Mouse (Mus musculus) mature B cell (primary cell): ENCODE measurements around the gene Clic1.

Experiments
- in situ Hi-C: fragments of 300-500 bp; cut with MboI; formaldehyde crosslinking; loops from 2 replicates; pipeline ENCODE4 v1.14.3; 2019

Clic1 gene

GRCm38 (mm10) chr17:35044904-35045806 lies 4.6 kb upstream of the Clic1 start:
- in situ Hi-C loops, result no loop called here

GRCm38 (mm10) chr17:35045807-35046680 lies 3.7 kb upstream of the Clic1 start:
- in situ Hi-C loops, result no loop called here

DNA sequence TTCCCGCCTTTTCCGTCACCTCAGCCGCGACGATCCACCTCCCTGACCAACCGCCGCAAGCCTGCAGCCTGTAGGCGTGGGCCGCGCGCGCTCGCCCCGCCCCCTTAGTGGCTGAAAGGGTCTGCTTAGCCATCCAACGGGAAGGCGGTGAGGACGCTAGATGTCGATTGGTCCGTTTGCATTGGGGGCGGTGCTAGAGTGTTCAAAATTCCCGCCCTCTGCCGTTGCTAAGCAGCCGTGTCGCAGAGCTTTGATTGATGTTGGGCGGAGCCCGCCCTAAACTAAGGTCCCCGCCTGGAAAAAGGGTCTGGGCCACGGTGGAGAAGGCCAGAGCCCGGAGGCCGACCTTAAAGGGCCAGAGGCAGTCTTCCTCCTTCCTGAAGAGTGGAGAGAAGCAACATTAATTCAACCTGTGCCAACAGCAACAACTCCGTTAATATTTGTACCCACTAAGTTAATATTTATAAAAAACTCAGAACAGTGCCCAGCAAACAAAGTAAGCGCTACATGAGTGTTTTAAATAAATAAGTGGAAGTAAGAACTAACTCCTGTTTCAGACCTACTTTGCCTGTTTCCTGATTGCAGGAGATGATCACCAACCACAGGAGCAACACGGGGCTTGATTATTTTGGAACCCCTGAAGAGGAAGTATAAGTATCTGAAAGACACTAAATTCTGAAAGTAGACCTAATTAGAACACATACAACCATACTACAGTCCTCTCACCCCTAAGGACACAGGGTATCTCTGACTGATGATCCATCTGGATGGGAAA lies 2.9 kb upstream of the Clic1 start, which contains the start of gene Msh5:
Gene Msh5, minus strand, starts transcription at position 65 of the 775 bp plus-strand sequence.
- in situ Hi-C loops, result no loop called here

DNA sequence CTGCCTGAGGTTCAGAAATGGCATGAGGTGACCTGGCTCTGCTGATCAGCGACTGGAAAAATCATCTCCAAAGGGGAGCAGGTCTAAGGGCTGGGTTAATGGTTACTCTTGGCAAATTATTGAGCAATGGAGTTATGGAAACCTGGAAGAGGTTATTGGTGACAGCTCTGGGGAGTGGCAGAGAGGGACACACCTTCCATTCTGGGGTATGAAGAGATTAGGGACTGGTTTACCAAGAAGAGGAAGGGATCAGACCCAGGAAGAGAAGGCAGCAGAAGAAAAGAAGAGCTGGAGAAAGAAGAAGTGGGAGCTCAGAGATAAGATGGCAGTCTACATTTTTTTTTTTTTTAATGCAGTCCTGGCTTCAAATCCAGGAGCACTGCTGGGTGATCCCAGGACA lies 2.1 kb upstream of the Clic1 start:
- in situ Hi-C loops, result no loop called here

DNA sequence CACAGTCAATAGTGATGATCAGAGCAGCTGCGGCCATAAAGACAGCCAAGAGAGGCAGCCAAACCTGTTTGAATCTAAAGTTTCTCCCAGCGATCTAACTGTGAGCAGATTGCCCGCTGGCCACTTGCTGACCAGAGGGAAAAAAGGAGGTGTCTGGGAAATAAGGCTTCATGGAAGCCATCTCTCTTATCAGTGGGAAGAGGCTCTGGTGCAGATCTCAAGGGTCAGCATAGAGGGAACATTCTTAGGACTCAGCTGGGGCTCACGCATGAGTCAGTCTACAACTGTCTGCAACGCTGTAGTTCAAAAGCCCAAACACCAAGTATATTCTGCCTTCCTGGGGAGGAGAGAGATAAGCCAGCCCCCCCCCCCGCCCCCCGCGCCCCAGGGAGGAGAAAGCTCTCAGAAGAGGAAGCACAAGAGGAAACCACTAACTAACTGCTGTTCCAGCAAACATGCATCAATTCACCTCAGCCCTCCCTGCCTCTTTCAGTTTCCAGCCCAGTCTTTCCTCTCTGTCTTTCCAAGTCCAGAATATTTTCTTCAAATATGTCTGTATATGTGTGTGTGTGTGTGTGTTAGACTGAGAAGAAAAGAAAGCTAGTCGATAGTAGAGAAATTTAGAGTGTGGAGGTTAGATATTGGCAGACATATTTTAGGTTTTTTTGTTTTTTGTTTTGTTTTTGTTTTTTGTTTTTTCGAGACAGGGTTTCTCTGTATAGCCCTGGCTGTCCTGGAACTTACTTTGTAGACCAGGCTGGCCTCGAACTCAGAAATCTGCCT lies 1.4 kb upstream of the Clic1 start:
- in situ Hi-C loops, result no loop called here

- in situ Hi-C loops, result no loop called here
Measured at GRCm38 (mm10) chr17:35048932-35049440, 780 bp upstream of the Clic1 start.

DNA sequence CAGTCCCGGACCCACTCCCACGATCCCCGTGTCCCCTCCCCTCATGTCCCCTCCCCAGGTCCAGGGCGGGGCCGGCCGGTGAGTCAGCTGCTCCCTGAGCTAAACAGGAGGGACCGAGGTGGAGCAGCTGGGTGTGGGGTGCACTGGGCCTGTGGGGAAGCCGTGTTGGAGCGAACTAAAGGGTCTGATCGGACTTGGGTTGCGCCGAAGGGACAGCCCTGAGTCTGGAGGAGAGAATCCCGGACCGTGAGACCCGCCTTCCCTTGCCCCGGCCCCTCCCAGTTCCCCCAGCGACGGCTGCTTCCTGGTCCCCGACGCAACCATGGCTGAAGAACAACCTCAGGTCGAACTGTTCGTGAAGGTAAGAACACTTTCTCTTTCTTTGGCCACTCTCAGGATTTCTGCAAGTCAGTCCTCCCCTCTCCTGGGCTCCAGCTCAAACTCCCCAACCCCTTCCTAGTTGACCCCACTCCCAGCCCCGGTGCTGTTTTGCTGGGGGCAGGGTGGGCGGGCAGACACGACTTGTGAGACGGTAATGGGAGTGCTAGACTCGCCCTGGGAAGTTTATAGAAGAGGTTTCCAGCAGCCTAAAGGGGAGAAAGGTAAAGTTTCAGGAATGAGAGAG lies 472 bp downstream of the Clic1 start:
- in situ Hi-C loops, result loop anchor here (10.0 kb wide), 1 partner anchor 45 kb away; the partner anchor contains the start of gene Vars

GRCm38 (mm10) chr17:35051156-35052086 lies 1.7 kb downstream of the Clic1 start:
- in situ Hi-C loops, result loop anchor here (10.0 kb wide), 1 partner anchor 47 kb away; the partner anchor contains the start of gene Vars

DNA sequence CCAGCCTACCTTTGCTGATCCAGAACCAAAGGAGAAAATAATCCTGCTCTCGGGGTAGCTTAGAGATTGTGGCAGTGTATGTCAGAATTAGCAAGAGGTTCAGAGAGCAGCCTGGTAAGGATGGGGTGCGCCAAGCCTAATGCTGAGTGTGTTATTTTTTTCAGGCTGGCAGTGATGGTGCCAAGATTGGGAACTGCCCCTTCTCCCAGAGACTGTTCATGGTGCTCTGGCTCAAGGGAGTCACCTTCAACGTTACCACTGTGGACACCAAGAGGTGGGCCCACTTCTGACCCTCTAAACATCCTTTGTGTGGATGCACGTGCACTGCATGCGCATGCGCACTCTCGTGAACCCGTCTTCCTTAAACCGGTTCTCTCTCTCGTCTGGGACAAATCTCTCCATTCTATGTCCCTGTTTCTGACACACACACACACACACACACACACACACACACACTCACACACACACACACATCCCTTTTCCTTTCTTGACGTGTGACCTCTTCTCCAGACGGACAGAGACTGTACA lies 2.6 kb downstream of the Clic1 start:
- in situ Hi-C loops, result loop anchor here (10.0 kb wide), 1 partner anchor 48 kb away; the partner anchor contains the start of gene Vars

GRCm38 (mm10) chr17:35055691-35056495 lies 6.1 kb downstream of the Clic1 start:
- in situ Hi-C loops, result loop anchor here (10.0 kb wide), 1 partner anchor 51 kb away; the partner anchor contains the start of gene Vars

GRCm38 (mm10) chr17:35057090-35057489 lies 7.3 kb downstream of the Clic1 start:
- in situ Hi-C loops, result loop anchor here (10.0 kb wide), 1 partner anchor 52 kb away; the partner anchor contains the start of gene Vars

DNA sequence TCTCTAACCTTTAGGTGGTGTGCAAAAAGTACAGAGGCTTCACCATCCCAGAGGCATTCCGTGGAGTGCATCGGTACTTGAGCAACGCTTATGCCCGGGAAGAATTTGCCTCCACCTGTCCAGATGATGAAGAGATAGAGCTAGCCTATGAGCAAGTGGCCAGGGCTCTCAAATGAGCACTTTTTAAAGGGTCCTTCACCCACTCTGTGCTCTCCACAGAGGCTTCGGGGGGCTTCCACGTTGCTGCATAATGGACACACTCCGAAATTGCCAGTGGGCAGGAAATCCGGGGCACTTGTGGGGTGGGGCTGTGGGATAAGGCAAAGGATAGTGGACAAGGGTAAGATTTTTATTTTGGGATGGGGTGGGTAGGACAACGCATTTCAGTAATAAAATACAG lies 8.6 kb downstream of the Clic1 start:
- in situ Hi-C loops, result loop anchor here (10.0 kb wide), 1 partner anchor 54 kb away; the partner anchor contains the start of gene Vars

- in situ Hi-C loops, result loop anchor here (10.0 kb wide), 1 partner anchor 54 kb away; the partner anchor contains the start of gene Vars
Measured at GRCm38 (mm10) chr17:35058911-35059892, 9.4 kb downstream of the Clic1 start, which contains the start of gene Ddah2. TSS of gene Ddah2 (plus strand) at chr17:35059035.

- in situ Hi-C loops, result loop anchor here (5.0 kb wide), 1 partner anchor 38 kb away; no protein-coding TSS in a partner anchor
Measured at GRCm38 (mm10) chr17:35060071-35060470, 10.3 kb downstream of the Clic1 start.

- in situ Hi-C loops, result loop anchor here (5.0 kb wide), 1 partner anchor 39 kb away; no protein-coding TSS in a partner anchor
Measured at GRCm38 (mm10) chr17:35060737-35061297, 11.1 kb downstream of the Clic1 start.

DNA sequence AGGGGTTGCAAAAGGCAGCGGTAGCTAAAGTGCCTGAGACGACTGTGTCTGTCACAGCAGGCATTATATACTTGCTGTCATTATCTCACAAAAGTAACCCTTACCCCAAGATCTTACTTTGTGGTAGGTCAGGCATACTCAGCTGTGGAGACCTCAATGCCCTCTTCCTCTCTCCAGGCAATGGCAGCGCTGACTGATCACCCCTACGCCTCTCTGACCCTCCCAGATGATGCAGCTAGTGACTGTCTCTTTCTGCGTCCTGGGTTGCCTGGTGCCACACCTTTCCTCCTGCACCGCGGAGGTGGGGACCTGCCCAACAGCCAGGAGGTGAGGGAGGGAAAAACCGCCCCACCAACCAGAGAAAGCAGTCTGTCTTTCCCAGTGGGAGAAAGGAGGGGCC lies 11.5 kb downstream of the Clic1 start:
- in situ Hi-C loops, result loop anchor here (5.0 kb wide), 1 partner anchor 39 kb away; no protein-coding TSS in a partner anchor
